Mouse (Mus musculus) intestine, postnatal 0 days (tissue): Measurements from ENCODE around the gene Mrpl43. TPM values are rescaled to one million over a fixed set of nuclear protein-coding genes. Genes with fewer than 3 reads are reported as not detected.
A peak's percentile ranks its signal among the peaks of the same experiment; 100 is the strongest.

Source experiments
- ATAC-seq: fragments of 200-750 bp; cut with Nextera tagmentation; 2 replicates; pipeline ENCODE4 v1.8.0; 2017; ENCODE audit warnings: mild to moderate bottlenecking, moderate TSS enrichment, moderate library complexity
- H3K27ac ChIP-seq: fragments of 300-500 bp; sonication (generic); 2 replicates; pipeline ENCODE4 v1.5.1; 2014; ENCODE audit warnings: mild to moderate bottlenecking, low read depth, low read length, moderate library complexity
- H3K27me3 ChIP-seq: fragments of 300-500 bp; sonication (generic); replicated peaks from 2 replicates; pipeline ENCODE4 v1.6.1; 2014; ENCODE audit warnings: low read length, mixed read lengths; ENCODE audit not compliant: control insufficient read depth, insufficient read depth
- H3K36me3 ChIP-seq: fragments of 300-500 bp; sonication (generic); 2 replicates; pipeline ENCODE4 v1.6.1; 2014; ENCODE audit warnings: mild to moderate bottlenecking, moderate library complexity; ENCODE audit not compliant: control insufficient read depth, insufficient read depth
- H3K4me1 ChIP-seq: fragments of 300-500 bp; sonication (generic); replicated peaks from 2 replicates; pipeline ENCODE4 v1.6.1; 2014; ENCODE audit warnings: antibody characterized with exemption, low read length, mixed read lengths; ENCODE audit not compliant: control insufficient read depth, insufficient read depth
- H3K4me2 ChIP-seq: fragments of 300-500 bp; sonication (generic); replicated peaks from 2 replicates; pipeline ENCODE4 v1.6.1; 2014; ENCODE audit warnings: low read depth, mild to moderate bottlenecking, moderate library complexity
- H3K4me3 ChIP-seq: fragments of 300-500 bp; sonication (generic); 2 replicates; pipeline ENCODE4 v1.5.1; 2014; ENCODE audit warnings: low read depth, low read length
- H3K9ac ChIP-seq: fragments of 300-500 bp; sonication (generic); 2 replicates; pipeline ENCODE4 v1.6.1; 2014; ENCODE audit warnings: mild to moderate bottlenecking, low read depth, low read length
- H3K9me3 ChIP-seq: fragments of 300-500 bp; sonication (generic); 2 replicates; pipeline ENCODE4 v1.6.1; 2016; ENCODE audit warnings: mixed run types; ENCODE audit not compliant: control insufficient read depth
- CTCF ChIP-seq: sonication (generic); IDR thresholded peaks from 2 replicates; pipeline ENCODE4 v1.5.1; 2016; ENCODE audit warnings: low read depth, mild to moderate bottlenecking, control low read depth, antibody characterized with exemption, moderate library complexity
- WGBS: fragments of 180-500 bp; shearing (Covaris S2); extraction: QIAGEN DNeasy Blood & Tissue Kit; methylation state at CpG from one replicate; pipeline ENCODE4 v1.1.7; 2014; 5-methylcytosine and 5-hydroxymethylcytosine counted together
- polyA plus RNA-seq: library from polyadenylated mRNA; unstranded; fragments of >200 nt; fragmentation: Nextera tagmentation; extraction: Ambion mirVana; gene quantifications from 2 replicates; pipeline ENCODE4 v1.2.1, GENCODE M21; 2015

The Mrpl43 gene
- polyA plus RNA-seq, 1 experiment from 2014 or later: 80.1 TPM

- Histone ChIP-seq H3K4me3 (no peak overlapping the region), H3K9me3 (no peaks in the 10 kb centered on the region), H3K27me3 (no peaks in the 10 kb centered on the region), H3K4me2 (no peak overlapping the region), H3K4me1 (0 out of 2 replicates have a peak, but pooled peaks cover 6% of the 10 kb centered on the region), H3K36me3 (peaks cover 37% of the 10 kb centered on the region), H3K9ac (no peak overlapping the region), H3K27ac (no peak overlapping the region)
- ATAC-seq: no peak
- WGBS: 79% methylated on average over 2 of the region's 2 CpGs
- no peak for TF ChIP-seq CTCF
Observed at GRCm38 (mm10) chr19:44980787-44981186, 25.5 kb downstream of the Mrpl43 start.

GRCm38 (mm10) chr19:44977148-44977547, 29.1 kb downstream of the Mrpl43 start:
- H3K27ac ChIP-seq: no peak overlapping the region
- H3K4me2 ChIP-seq: no peak overlapping the region
- no peaks in the 10 kb centered on the region for H3K4me1 ChIP-seq
- no peak for TF ChIP-seq CTCF
- H3K36me3 ChIP-seq: peaks cover 72% of the 10 kb centered on the region
- 69% methylated on average over 6 of the region's 6 CpGs for WGBS
- no peak for ATAC-seq
- H3K4me3 ChIP-seq: no peak overlapping the region
- no peak overlapping the region for H3K9ac ChIP-seq
- no peaks in the 10 kb centered on the region for H3K9me3 ChIP-seq
- H3K27me3 ChIP-seq: no peaks in the 10 kb centered on the region

GRCm38 (mm10) chr19:44976636-44977035, 29.6 kb downstream of the Mrpl43 start:
- ATAC-seq: no peak
- Histone ChIP-seq H3K4me3 (no peak overlapping the region), H3K36me3 (peaks cover 77% of the 10 kb centered on the region), H3K4me2 (no peak overlapping the region), H3K27ac (no peak overlapping the region), H3K9me3 (no peaks in the 10 kb centered on the region), H3K27me3 (no peaks in the 10 kb centered on the region), H3K4me1 (no peaks in the 10 kb centered on the region), H3K9ac (no peak overlapping the region)
- no peak for TF ChIP-seq CTCF
- 51% methylated on average over 6 of the region's 6 CpGs for WGBS

DNA sequence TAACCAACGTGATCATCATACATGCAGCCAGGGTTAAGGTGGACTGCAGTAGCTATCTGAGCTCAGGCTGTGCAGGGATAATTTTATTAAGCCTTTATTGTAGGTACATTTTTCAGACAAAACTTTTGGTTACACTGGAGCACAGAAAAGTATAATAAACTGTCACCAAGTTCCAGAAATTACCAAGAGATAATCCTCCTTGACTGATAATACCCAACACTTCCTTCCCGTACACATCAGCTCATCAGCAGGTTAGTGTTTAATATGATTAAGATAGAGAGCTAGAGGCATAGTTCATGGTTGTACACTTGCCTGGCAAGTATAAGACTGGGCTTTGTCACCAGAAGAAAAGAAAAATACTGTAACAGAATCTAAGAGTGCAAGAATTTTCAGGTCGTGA, 37.9 kb downstream of the Mrpl43 start:
- H3K27ac ChIP-seq: no peak overlapping the region
- H3K36me3 ChIP-seq: peaks cover 78% of the 10 kb centered on the region
- no peaks in the 10 kb centered on the region for H3K4me1 ChIP-seq
- no peak overlapping the region for H3K9ac ChIP-seq
- TF ChIP-seq CTCF: no peak
- no peaks in the 10 kb centered on the region for H3K9me3 ChIP-seq
- no peaks in the 10 kb centered on the region for H3K27me3 ChIP-seq
- no peak for ATAC-seq
- no peak overlapping the region for H3K4me3 ChIP-seq
- WGBS: 71% methylated on average over 3 of the region's 3 CpGs
- no peak overlapping the region for H3K4me2 ChIP-seq

- Histone ChIP-seq H3K27ac (no peak overlapping the region), H3K9ac (no peak overlapping the region), H3K27me3 (no peaks in the 10 kb centered on the region), H3K9me3 (no peaks in the 10 kb centered on the region), H3K4me3 (no peak overlapping the region), H3K4me1 (no peaks in the 10 kb centered on the region), H3K36me3 (peaks cover 65% of the 10 kb centered on the region), H3K4me2 (no peak overlapping the region)
- TF ChIP-seq CTCF: 0 out of 2 replicates have a peak, but pooled peaks have one; percentile 10
- WGBS: 98% methylated on average over 1 of the region's 1 CpGs
- ATAC-seq: no peak
Observed at GRCm38 (mm10) chr19:44965978-44966377, 40.3 kb downstream of the Mrpl43 start.

GRCm38 (mm10) chr19:44959633-44960032, 46.6 kb downstream of the Mrpl43 start:
- TF ChIP-seq CTCF: no peak
- WGBS: 96% methylated on average over 2 of the region's 2 CpGs
- Histone ChIP-seq H3K4me2 (no peak overlapping the region), H3K36me3 (peaks cover 51% of the 10 kb centered on the region), H3K4me1 (no peaks in the 10 kb centered on the region), H3K9me3 (no peaks in the 10 kb centered on the region), H3K4me3 (no peak overlapping the region), H3K9ac (no peak overlapping the region), H3K27me3 (no peaks in the 10 kb centered on the region), H3K27ac (no peak overlapping the region)
- no peak for ATAC-seq

Other genes with a start within 250 kb of the Mrpl43 start
- gene Slf2, start 75.3 kb downstream of the Mrpl43 start, polyA plus RNA-seq: 11.4 and 13.4 TPM in 2 replicates
- gene Sema4g, start 17.3 kb downstream of the Mrpl43 start, polyA plus RNA-seq: 7.8 and 10.0 TPM in 2 replicates
- 7.1 and 7.4 TPM in 2 replicates for gene Twnk, start 779 bp downstream of the Mrpl43 start, polyA plus RNA-seq
- gene Lzts2, start 8.0 kb upstream of the Mrpl43 start, polyA plus RNA-seq: 26.0 and 26.2 TPM in 2 replicates
- gene Pdzd7, start 39.3 kb upstream of the Mrpl43 start, polyA plus RNA-seq: 0.22 and 0.37 TPM in 2 replicates
- gene Sfxn3, start 41.1 kb upstream of the Mrpl43 start, polyA plus RNA-seq: 15.1 and 17.5 TPM in 2 replicates
- 1.2 and 2.1 TPM in 2 replicates for gene Kazald1, start 68.8 kb upstream of the Mrpl43 start, polyA plus RNA-seq
- gene Tlx1, start 144.2 kb upstream of the Mrpl43 start, polyA plus RNA-seq: not detected in 2 replicates
- gene Lbx1, start 229.4 kb upstream of the Mrpl43 start, polyA plus RNA-seq: not detected in 2 replicates